Mouse (Mus musculus): Measurements from ENCODE around the gene Tmem165. TPM values are rescaled to one million over a fixed set of nuclear protein-coding genes. Genes with fewer than 3 reads are reported as not detected.

Gene Tmem165
- polyA plus RNA-seq, 1 experiment from 2014 or later, result 90.9 TPM

DNA sequence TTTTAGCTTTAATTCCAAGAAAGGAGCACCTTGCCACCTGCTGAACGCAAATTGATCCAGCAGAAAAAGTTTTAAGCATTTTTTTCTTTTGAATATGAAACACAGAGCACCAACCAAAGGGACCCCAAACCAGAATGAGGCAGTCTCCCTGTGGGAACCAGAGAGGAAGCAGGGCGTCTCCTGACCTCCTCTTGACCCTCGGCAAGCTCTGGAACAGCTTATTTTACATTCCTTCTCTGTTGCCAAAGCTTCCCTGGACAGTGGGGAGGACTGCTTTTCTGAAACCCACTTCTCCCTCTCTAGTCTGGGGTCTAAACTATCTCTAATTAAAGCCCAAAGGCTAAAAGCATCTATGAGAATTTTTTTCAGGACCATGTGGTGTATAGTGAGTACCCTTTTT lies 7.3 kb upstream of the Tmem165 start:
- Histone ChIP-seq H3K36me3 (no peaks in the 10 kb centered on the region), H3K4me2 (replicated peaks) (no peak overlapping the region), H3K4me3 (no peak overlapping the region), H3K4me1 (no peaks in the 10 kb centered on the region), H3K9ac (replicated peaks) (no peak overlapping the region), H3K27ac (replicated peaks) (no peak overlapping the region), H3K9me3 (no peaks in the 10 kb centered on the region), H3K27me3 (no peaks in the 10 kb centered on the region)
- ATAC-seq (ENCODE audit: low FRiP score, low read depth), result no peak
- WGBS, result 49% methylated on average over 3 of the region's 3 CpGs

DNA sequence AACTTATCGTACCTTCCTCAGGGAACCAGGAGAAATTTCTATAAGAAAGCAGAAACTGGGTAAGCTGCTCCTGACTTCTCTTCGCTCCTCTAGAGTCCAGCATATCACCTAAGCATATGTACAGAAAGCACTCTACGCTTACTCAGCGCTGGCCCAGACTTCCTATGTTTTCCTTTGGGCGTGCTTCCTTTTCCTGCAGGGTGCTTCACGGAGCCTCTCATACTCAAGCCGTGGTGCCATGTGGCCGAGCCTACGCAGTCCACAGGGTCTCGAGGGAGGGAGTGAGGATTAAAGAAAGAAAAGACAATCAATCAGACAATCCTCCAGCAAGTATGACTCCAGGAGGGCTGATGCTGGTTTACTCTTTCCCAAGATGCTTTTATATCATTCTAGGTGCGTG lies 6.8 kb upstream of the Tmem165 start:
- Histone ChIP-seq H3K4me1 (no peaks in the 10 kb centered on the region), H3K27me3 (no peaks in the 10 kb centered on the region), H3K9ac (replicated peaks) (no peak overlapping the region), H3K4me2 (replicated peaks) (no peak overlapping the region), H3K27ac (replicated peaks) (no peak overlapping the region), H3K4me3 (no peak overlapping the region), H3K9me3 (no peaks in the 10 kb centered on the region), H3K36me3 (no peaks in the 10 kb centered on the region)
- 67% methylated on average over 11 of the region's 11 CpGs for WGBS
- no peak for ATAC-seq (ENCODE audit: low FRiP score, low read depth)

DNA sequence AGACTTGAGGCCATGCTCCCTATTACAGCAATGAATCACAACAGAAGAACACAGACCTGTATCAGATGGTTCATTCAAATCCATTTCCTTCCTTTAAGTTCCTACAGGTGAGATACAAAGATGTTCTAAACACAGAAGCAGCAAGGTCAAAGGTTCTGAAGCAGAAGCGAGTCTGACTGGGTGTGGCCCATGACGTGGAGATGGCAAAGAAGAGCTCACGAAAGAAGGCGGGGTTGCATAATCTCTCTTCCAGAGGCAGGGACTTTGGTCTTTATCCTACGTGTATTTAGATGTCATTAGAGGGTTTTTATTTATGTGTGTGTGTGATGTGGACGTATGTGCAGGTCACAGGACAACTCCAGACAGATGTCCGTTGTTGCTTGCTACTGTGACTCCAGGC lies 6.0 kb upstream of the Tmem165 start:
- no peaks in the 10 kb centered on the region for H3K9me3 ChIP-seq
- ATAC-seq (ENCODE audit: low FRiP score, low read depth), result no peak

DNA sequence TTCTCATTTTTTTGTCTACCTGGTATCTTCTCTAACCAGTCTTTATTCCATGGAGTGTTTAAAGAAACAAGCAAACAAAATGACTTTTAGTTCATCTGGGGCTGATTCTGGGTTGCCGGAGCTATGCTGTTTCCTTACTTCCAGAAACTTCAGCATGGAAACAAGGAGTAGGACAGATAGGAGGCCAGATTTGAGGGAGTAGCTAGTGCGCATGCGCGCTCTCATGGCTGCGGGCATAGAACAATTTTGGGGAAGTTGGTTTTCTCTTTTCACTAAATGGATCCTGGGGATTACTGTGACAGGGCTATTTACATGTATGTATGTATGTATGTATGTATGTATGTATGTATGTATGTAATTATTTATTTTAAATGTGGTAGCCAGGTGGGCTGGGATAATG lies 4.5 kb upstream of the Tmem165 start:
- H3K4me3 ChIP-seq, result no peak overlapping the region
- H3K36me3 ChIP-seq, result no peaks in the 10 kb centered on the region
- H3K4me1 ChIP-seq, result no peaks in the 10 kb centered on the region
- ATAC-seq (ENCODE audit: low FRiP score, low read depth), result no peak
- WGBS, result 97% methylated on average over 5 of the region's 5 CpGs
- H3K4me2 ChIP-seq (replicated peaks), result no peak overlapping the region
- no peaks in the 10 kb centered on the region for H3K9me3 ChIP-seq
- no peak overlapping the region for H3K9ac ChIP-seq (replicated peaks)
- no peak overlapping the region for H3K27ac ChIP-seq (replicated peaks)
- H3K27me3 ChIP-seq, result peaks cover 8% of the 10 kb centered on the region

More for the DNA sequence above, 6.0 kb upstream of the Tmem165 start:
- H3K27ac ChIP-seq (replicated peaks), result no peak overlapping the region
- H3K4me1 ChIP-seq, result no peaks in the 10 kb centered on the region
- no peaks in the 10 kb centered on the region for H3K36me3 ChIP-seq
- no peak overlapping the region for H3K4me3 ChIP-seq
- 84% methylated on average over 7 of the region's 7 CpGs for WGBS
- no peak overlapping the region for H3K9ac ChIP-seq (replicated peaks)
- no peak overlapping the region for H3K4me2 ChIP-seq (replicated peaks)
- H3K27me3 ChIP-seq, result peaks cover 5% of the 10 kb centered on the region

DNA sequence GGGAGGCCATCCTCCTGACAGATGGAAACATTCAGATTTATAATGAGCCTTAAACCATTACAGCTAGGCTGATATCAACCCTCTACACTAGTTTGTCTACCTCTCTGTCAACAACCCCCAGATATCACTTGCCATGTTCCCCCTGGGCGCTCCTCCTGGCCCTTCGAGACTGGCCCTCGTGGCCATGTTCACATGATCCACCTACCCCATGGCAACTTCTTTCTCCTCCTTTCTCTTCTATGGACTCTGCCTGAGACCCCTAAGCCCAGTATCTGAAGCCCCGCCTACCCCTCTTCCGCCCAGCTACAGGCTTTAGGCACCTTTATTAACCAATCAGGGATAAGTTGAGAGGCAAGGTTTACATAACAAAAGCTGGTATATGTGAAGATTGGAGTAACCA lies 3.9 kb upstream of the Tmem165 start:
- Histone ChIP-seq H3K9ac (replicated peaks) (no peak overlapping the region), H3K27ac (replicated peaks) (no peak overlapping the region), H3K4me1 (peaks cover 2% of the 10 kb centered on the region; the same call in 1 of the 2 replicates), H3K27me3 (peaks cover 8% of the 10 kb centered on the region), H3K9me3 (no peaks in the 10 kb centered on the region), H3K4me2 (replicated peaks) (no peak overlapping the region), H3K36me3 (no peaks in the 10 kb centered on the region), H3K4me3 (no peak overlapping the region)
- ATAC-seq (ENCODE audit: low FRiP score, low read depth), result no peak
- 80% methylated on average over 5 of the region's 5 CpGs for WGBS

DNA sequence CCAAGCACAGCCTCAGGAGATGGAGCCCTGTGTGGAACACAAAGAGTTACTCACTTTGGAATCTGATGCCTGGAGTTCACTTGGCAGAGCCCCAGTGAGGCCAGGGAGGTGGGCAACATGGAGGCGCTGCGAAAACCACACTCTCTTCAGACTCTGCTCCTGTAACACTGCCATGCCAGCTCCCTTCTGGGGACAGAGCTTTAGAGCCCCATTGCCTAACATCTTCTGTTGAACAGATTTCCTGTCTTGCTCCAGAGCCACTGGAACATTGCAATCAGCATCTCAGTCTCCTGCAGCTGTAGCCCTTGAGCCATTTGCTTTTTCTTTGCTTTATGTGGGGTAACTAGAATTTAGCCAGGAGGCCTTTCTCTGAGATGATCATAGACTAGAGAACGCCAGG lies 1.4 kb upstream of the Tmem165 start:
- Histone ChIP-seq H3K4me3 (no peak overlapping the region), H3K4me1 (peaks cover 18% of the 10 kb centered on the region), H3K9me3 (no peaks in the 10 kb centered on the region), H3K4me2 (replicated peaks) (no peak overlapping the region), H3K27ac (replicated peaks) (no peak overlapping the region), H3K27me3 (peaks cover 8% of the 10 kb centered on the region), H3K36me3 (no peaks in the 10 kb centered on the region), H3K9ac (replicated peaks) (no peak overlapping the region)
- ATAC-seq (ENCODE audit: low FRiP score, low read depth), result no peak
- 71% methylated on average over 3 of the region's 3 CpGs for WGBS

DNA sequence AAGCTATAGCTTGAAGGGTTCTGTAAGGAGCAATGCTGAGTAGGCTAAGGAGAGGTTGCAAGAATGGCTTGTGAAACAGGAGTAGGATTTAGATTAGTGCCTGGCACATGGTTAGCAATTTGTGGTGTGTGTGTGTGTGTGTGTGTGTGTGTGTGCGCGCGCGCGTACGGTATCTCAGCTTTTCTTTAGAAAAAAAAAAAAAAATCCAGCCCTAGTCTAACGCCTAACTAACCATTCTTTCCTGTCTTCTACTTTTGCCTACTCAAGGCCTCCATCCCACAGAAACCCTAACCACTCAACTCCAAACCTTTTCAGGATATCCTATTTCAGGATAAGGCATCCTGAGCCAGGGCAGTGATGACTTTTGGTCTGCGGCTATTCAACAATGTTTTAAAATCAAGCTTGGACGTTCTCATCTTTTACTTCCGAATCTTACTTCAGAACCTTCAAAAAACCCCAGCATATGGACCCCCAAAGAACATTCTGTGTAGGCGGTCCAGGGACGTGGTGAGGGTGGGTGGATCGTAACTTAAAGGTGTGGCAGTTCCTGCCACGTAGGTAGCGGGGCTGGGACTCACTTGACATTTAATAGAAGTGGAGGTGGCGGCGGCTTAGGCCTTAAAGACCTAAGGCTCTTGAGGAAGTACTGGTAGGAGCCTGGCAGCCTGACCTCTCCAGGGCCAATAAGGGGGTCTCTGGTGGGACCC lies 484 bp upstream of the Tmem165 start:
- WGBS, result 43% methylated on average over 17 of the region's 17 CpGs
- Histone ChIP-seq H3K4me2 (replicated peaks) (peak overlapping the region; percentile 73), H3K27ac (replicated peaks) (0 out of 2 replicates have a peak overlapping the region, but pooled peaks have one; percentile 97), H3K9me3 (no peaks in the 10 kb centered on the region), H3K4me1 (peaks cover 18% of the 10 kb centered on the region), H3K36me3 (no peaks in the 10 kb centered on the region), H3K4me3 (peak overlapping the region; percentile 93), H3K9ac (replicated peaks) (peak overlapping the region; percentile 96), H3K27me3 (peaks cover 8% of the 10 kb centered on the region)
- ATAC-seq (ENCODE audit: low FRiP score, low read depth), result no peak

DNA sequence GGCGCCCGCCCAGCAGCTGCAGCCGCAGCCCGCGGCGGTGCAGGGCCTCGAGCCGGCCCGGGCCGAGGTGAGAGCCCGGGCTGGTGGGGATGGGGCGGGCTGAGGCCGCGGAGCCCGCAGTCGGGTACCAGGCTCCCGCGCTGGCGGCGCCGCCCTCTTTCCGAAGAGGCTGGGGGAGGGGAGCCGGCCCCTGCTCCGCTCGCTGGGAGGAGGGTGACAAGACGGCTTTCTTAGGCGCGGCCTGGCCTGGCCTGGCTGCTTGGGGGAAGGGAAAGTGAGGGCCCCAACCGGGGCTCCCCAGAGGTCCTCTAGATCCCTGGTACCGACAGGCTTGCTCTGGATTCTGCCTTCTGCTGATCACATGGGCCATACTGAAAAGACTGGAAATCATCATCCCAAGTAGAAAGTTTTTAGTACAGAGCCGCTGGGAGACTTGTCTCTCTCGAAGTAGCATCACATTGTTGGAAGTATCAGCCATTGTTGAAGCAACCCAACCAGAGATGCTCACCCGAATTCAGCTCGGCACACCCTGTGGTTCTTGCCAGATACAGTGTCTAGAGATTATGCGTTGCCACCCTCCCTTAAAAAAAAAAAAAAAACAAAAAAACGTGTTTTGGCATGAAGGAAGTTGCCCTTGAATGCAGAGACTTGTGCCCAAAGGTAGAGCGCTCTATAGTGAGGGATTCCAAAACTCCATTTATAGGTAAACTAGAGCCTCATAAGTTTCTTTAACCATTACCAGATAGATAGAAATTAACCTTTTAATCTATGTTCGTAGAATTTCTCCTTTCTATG lies 803 bp downstream of the Tmem165 start:
- peak overlapping the region; percentile 93 for H3K4me3 ChIP-seq
- H3K9me3 ChIP-seq, result no peaks in the 10 kb centered on the region
- H3K36me3 ChIP-seq, result no peaks in the 10 kb centered on the region
- WGBS, result 5% methylated on average over 31 of the region's 38 CpGs
- peak overlapping the region; percentile 73 for H3K4me2 ChIP-seq (replicated peaks)
- H3K27me3 ChIP-seq, result peaks cover 8% of the 10 kb centered on the region
- H3K9ac ChIP-seq (replicated peaks), result peak overlapping the region; percentile 96
- peak overlapping the region; percentile 97 for H3K27ac ChIP-seq (replicated peaks)
- peaks cover 18% of the 10 kb centered on the region for H3K4me1 ChIP-seq
- peak; percentile 94 for ATAC-seq (ENCODE audit: low FRiP score, low read depth)

DNA sequence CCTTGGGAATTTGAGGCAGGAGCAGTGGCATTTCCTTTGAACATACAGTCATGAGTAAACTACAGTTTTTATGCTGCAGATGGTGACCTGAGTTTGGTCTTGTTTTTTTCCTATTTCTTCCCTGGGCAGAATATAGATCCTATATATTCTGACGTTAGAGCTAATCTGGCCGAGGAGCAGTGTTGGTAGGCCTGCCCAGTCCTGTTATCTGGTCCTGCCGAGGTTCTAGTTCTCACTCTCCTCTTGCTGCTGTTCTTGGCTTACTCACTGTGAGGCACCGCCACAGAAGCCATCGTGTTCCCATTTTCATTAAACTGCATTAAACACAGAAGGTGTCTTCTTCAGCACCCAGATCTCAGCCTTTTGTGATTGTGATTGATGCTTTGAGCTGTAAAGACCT lies 4.2 kb downstream of the Tmem165 start:
- Histone ChIP-seq H3K4me1 (peaks cover 18% of the 10 kb centered on the region), H3K27me3 (0 out of 2 replicates have a peak, but pooled peaks cover under 1% of the 10 kb centered on the region), H3K4me3 (no peak overlapping the region), H3K36me3 (no peaks in the 10 kb centered on the region), H3K9ac (replicated peaks) (no peak overlapping the region), H3K9me3 (no peaks in the 10 kb centered on the region), H3K27ac (replicated peaks) (no peak overlapping the region), H3K4me2 (replicated peaks) (no peak overlapping the region)
- ATAC-seq (ENCODE audit: low FRiP score, low read depth), result no peak
- whole genome bisulfite sequencing, result 87% methylated on average over 5 of the region's 5 CpGs

DNA sequence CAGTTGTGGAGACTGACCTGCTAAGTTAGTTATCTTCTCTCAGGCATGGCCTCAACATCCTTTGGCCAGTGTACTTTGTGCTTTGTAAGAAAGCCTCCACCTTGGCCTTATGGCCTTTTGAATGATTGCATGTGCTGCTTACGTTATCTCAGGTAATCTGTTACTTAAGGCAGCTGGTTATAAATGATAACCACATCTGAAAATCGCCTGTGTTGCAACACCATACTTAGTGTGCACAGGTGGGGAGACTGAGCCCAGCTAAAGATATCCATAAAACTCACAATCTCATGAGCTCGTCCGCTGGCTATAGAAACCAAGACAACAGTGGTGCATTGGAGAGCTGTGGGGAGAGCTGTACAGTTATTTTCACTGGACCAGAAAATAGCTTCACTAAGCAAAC lies 6.9 kb downstream of the Tmem165 start:
- Histone ChIP-seq H3K4me1 (peaks cover 8% of the 10 kb centered on the region; the same call in 1 of the 2 replicates), H3K27me3 (no peaks in the 10 kb centered on the region), H3K4me2 (replicated peaks) (no peak overlapping the region), H3K9ac (replicated peaks) (no peak overlapping the region), H3K9me3 (no peaks in the 10 kb centered on the region), H3K36me3 (0 out of 2 replicates have a peak, but pooled peaks cover 6% of the 10 kb centered on the region), H3K4me3 (no peak overlapping the region), H3K27ac (replicated peaks) (no peak overlapping the region)
- WGBS, result 89% methylated on average over 4 of the region's 4 CpGs
- no peak for ATAC-seq (ENCODE audit: low FRiP score, low read depth)

DNA sequence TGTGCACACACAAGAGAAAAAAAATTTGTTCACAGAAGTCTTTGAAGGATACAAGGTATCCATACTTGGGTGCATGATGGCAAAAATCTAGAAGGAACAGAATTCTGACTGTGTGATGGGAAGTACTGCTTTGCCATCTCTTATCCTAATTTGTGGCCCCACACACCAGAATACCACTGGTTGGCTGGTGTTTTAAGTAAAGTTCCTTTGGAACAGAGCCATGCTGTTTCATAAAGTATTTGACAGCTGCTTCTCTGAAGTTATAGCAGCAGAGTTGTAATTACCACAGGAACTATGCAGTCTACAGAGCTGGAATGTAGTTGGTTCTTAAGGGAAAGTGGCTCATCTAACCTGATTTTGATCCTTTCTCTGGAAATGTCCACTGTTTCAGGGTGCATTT lies 9.4 kb downstream of the Tmem165 start:
- Histone ChIP-seq H3K4me1 (no peaks in the 10 kb centered on the region), H3K27ac (replicated peaks) (no peak overlapping the region)

DNA sequence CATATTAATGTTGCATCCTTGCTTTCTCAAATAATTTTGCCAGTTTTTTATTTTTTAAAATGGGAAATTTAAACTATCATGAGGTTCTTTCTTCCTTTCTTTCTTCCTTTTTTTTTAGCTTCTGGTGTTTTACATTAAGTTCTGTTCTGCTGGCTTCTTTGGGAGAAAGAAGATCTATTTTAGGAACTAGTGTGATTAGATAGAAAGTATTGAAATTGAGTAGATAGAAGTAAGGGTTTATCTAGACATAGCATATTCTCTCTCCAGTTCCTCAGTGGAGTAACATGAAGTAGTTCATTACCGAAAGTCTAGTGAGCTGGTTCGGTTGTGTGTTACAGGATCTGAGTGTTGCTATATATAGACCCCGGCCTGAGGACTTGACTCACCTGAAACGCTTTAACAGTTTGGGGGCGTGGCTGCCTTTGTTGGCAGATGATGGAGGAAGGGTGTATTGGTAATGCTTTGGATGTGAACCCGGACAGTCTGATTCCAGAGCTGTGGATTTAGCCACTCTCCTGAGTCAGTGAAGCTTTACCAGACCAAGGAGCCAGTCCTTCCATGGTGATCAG lies 10.8 kb downstream of the Tmem165 start:
- peaks cover 20% of the 10 kb centered on the region; the same call in 1 of the 2 replicates for H3K36me3 ChIP-seq
- no peak overlapping the region for H3K4me2 ChIP-seq (replicated peaks)
- no peak overlapping the region for H3K27ac ChIP-seq (replicated peaks)
- H3K9me3 ChIP-seq, result no peaks in the 10 kb centered on the region
- no peak overlapping the region for H3K9ac ChIP-seq (replicated peaks)
- no peak for ATAC-seq (ENCODE audit: low FRiP score, low read depth)
- no peaks in the 10 kb centered on the region for H3K27me3 ChIP-seq
- no peaks in the 10 kb centered on the region for H3K4me1 ChIP-seq
- 93% methylated on average over 6 of the region's 6 CpGs for WGBS
- no peak overlapping the region for H3K4me3 ChIP-seq

More for the DNA sequence above, 9.4 kb downstream of the Tmem165 start:
- Histone ChIP-seq H3K36me3 (peaks cover 17% of the 10 kb centered on the region; the same call in 1 of the 2 replicates), H3K4me2 (replicated peaks) (no peak overlapping the region), H3K27me3 (no peaks in the 10 kb centered on the region), H3K4me3 (no peak overlapping the region), H3K9ac (replicated peaks) (no peak overlapping the region), H3K9me3 (no peaks in the 10 kb centered on the region)
- no peak for ATAC-seq (ENCODE audit: low FRiP score, low read depth)
